Mouse (Mus musculus): ENCODE measurements around the gene Olfr972. TPM values are rescaled to one million over a fixed set of nuclear protein-coding genes. Genes with fewer than 3 reads are reported as not detected.

Olfr972 gene
- polyA plus RNA-seq (2014; fragmentation: Illumina TruSeq; extraction: RNeasy Lipid Tissue Mini Kit (QIAGEN cat#74804); ENCODE audit: low read depth, low replicate concordance) = not detected

GRCm38 (mm10) chr9:39866122-39866521, at the start of gene Olfr972:
TSS of gene Olfr972 (plus strand) at chr9:39866422.

DNA sequence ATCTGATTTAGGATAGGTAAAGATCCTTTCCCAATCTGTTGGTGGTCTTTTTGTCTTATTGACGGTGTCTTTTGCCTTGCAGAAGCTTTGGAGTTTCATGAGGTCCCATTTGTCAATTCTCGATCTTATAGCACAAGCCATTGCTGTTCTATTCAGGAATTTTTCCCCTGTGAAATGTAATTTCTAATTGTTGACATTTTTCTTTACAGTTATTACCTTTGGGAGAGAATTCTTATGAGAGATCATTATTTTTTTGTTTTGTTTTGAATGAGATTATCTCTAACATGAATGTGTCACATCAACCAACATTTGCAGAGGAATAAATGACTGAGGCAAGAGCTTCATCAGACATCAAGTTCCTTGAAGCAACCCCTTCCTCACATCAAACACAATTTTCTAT, 29.6 kb upstream of the Olfr972 start, which contains the start of gene Olfr971:
Olfr971 (plus strand) TSS at position 301 of the 400 bp plus-strand sequence.

GRCm38 (mm10) chr9:39907036-39907435, 40.8 kb downstream of the Olfr972 start, which contains the start of gene Olfr229:
TSS of gene Olfr229 (plus strand) at chr9:39907336.

Other genes starting within 250 kb of the Olfr972 start
- not detected for gene Olfr960, start 245.0 kb upstream of the Olfr972 start, polyA plus RNA-seq (2014; fragmentation: Illumina TruSeq; extraction: RNeasy Lipid Tissue Mini Kit (QIAGEN cat#74804); ENCODE audit: low read depth, low replicate concordance)
- gene Olfr961, start 221.3 kb upstream of the Olfr972 start, polyA plus RNA-seq (2014; fragmentation: Illumina TruSeq; extraction: RNeasy Lipid Tissue Mini Kit (QIAGEN cat#74804); ENCODE audit: low read depth, low replicate concordance) = not detected
- not detected for gene Olfr963, start 199.2 kb upstream of the Olfr972 start, polyA plus RNA-seq (2014; fragmentation: Illumina TruSeq; extraction: RNeasy Lipid Tissue Mini Kit (QIAGEN cat#74804); ENCODE audit: low read depth, low replicate concordance)
- not detected for gene Olfr149, start 159.3 kb upstream of the Olfr972 start, polyA plus RNA-seq (2014; fragmentation: Illumina TruSeq; extraction: RNeasy Lipid Tissue Mini Kit (QIAGEN cat#74804); ENCODE audit: low read depth, low replicate concordance)
- gene Olfr965, start 155.1 kb upstream of the Olfr972 start, polyA plus RNA-seq (2014; fragmentation: Illumina TruSeq; extraction: RNeasy Lipid Tissue Mini Kit (QIAGEN cat#74804); ENCODE audit: low read depth, low replicate concordance) = not detected
- gene Olfr150, start 135.4 kb upstream of the Olfr972 start, polyA plus RNA-seq (2014; fragmentation: Illumina TruSeq; extraction: RNeasy Lipid Tissue Mini Kit (QIAGEN cat#74804); ENCODE audit: low read depth, low replicate concordance) = not detected
- gene Olfr967, start 120.2 kb upstream of the Olfr972 start, polyA plus RNA-seq (2014; fragmentation: Illumina TruSeq; extraction: RNeasy Lipid Tissue Mini Kit (QIAGEN cat#74804); ENCODE audit: low read depth, low replicate concordance) = not detected
- gene Olfr968, start 83.2 kb upstream of the Olfr972 start, polyA plus RNA-seq (2014; fragmentation: Illumina TruSeq; extraction: RNeasy Lipid Tissue Mini Kit (QIAGEN cat#74804); ENCODE audit: low read depth, low replicate concordance) = not detected
- gene Olfr969, start 75.5 kb upstream of the Olfr972 start, polyA plus RNA-seq (2014; fragmentation: Illumina TruSeq; extraction: RNeasy Lipid Tissue Mini Kit (QIAGEN cat#74804); ENCODE audit: low read depth, low replicate concordance) = not detected
- not detected for gene Olfr970, start 57.6 kb upstream of the Olfr972 start, polyA plus RNA-seq (2014; fragmentation: Illumina TruSeq; extraction: RNeasy Lipid Tissue Mini Kit (QIAGEN cat#74804); ENCODE audit: low read depth, low replicate concordance)
- gene Olfr971, start 29.5 kb upstream of the Olfr972 start, polyA plus RNA-seq (2014; fragmentation: Illumina TruSeq; extraction: RNeasy Lipid Tissue Mini Kit (QIAGEN cat#74804); ENCODE audit: low read depth, low replicate concordance) = not detected
- not detected for gene Olfr229, start 40.9 kb downstream of the Olfr972 start, polyA plus RNA-seq (2014; fragmentation: Illumina TruSeq; extraction: RNeasy Lipid Tissue Mini Kit (QIAGEN cat#74804); ENCODE audit: low read depth, low replicate concordance)
- not detected for gene Olfr974, start 71.1 kb downstream of the Olfr972 start, polyA plus RNA-seq (2014; fragmentation: Illumina TruSeq; extraction: RNeasy Lipid Tissue Mini Kit (QIAGEN cat#74804); ENCODE audit: low read depth, low replicate concordance)
- gene Olfr975, start 85.6 kb downstream of the Olfr972 start, polyA plus RNA-seq (2014; fragmentation: Illumina TruSeq; extraction: RNeasy Lipid Tissue Mini Kit (QIAGEN cat#74804); ENCODE audit: low read depth, low replicate concordance) = not detected
- gene Olfr976, start 94.7 kb downstream of the Olfr972 start, polyA plus RNA-seq (2014; fragmentation: Illumina TruSeq; extraction: RNeasy Lipid Tissue Mini Kit (QIAGEN cat#74804); ENCODE audit: low read depth, low replicate concordance) = not detected
- not detected for gene Olfr978, start 125.7 kb downstream of the Olfr972 start, polyA plus RNA-seq (2014; fragmentation: Illumina TruSeq; extraction: RNeasy Lipid Tissue Mini Kit (QIAGEN cat#74804); ENCODE audit: low read depth, low replicate concordance)
- not detected for gene Olfr979, start 137.0 kb downstream of the Olfr972 start, polyA plus RNA-seq (2014; fragmentation: Illumina TruSeq; extraction: RNeasy Lipid Tissue Mini Kit (QIAGEN cat#74804); ENCODE audit: low read depth, low replicate concordance)
- gene Olfr980, start 143.2 kb downstream of the Olfr972 start, polyA plus RNA-seq (2014; fragmentation: Illumina TruSeq; extraction: RNeasy Lipid Tissue Mini Kit (QIAGEN cat#74804); ENCODE audit: low read depth, low replicate concordance) = not detected
- not detected for gene Olfr981, start 155.0 kb downstream of the Olfr972 start, polyA plus RNA-seq (2014; fragmentation: Illumina TruSeq; extraction: RNeasy Lipid Tissue Mini Kit (QIAGEN cat#74804); ENCODE audit: low read depth, low replicate concordance)
- not detected for gene Olfr982, start 207.4 kb downstream of the Olfr972 start, polyA plus RNA-seq (2014; fragmentation: Illumina TruSeq; extraction: RNeasy Lipid Tissue Mini Kit (QIAGEN cat#74804); ENCODE audit: low read depth, low replicate concordance)
- not detected for gene Olfr983, start 227.2 kb downstream of the Olfr972 start, polyA plus RNA-seq (2014; fragmentation: Illumina TruSeq; extraction: RNeasy Lipid Tissue Mini Kit (QIAGEN cat#74804); ENCODE audit: low read depth, low replicate concordance)
- gene Olfr984, start 247.8 kb downstream of the Olfr972 start, polyA plus RNA-seq (2014; fragmentation: Illumina TruSeq; extraction: RNeasy Lipid Tissue Mini Kit (QIAGEN cat#74804); ENCODE audit: low read depth, low replicate concordance) = not detected

All from adrenal gland, adult 10 weeks (tissue).